ENCODE assay signal across 9 mouse cellular contexts in genomic region chr5:25632861-25633535, GRCm38 (mm10).
DNase-seq lines count a peak whose midpoint lies in the region; ATAC-seq and TF ChIP-seq lines count a peak whose summit lies in the region.
"Had no signal": no experiment of that assay in that cellular context is flagged by ENCODE, and none has a peak within 500 bp of the region (broad histone marks: within the 10 kb centered on the region; RNA-seq: fewer than 3 reads in every experiment).

No protein-coding gene starts in this region.

- no peak for ATAC-seq in intestine, postnatal 0 days
- no peak for ATAC-seq in intestine, embryonic 16.5 days
- ATAC-seq in midbrain, embryonic 11.5 days (ENCODE audit: low FRiP score), result no peak
- ATAC-seq in midbrain, embryonic 14.5 days (ENCODE audit: low FRiP score, low TSS enrichment), result no peak

- H3K4me2 ChIP-seq in intestine, postnatal 0 days (replicated peaks; ENCODE audit: low read depth), result no peak overlapping the region
- H3K4me2 ChIP-seq in intestine, embryonic 16.5 days (ENCODE audit: low read depth, low read length), result no peak overlapping the region
- H3K4me2 ChIP-seq in midbrain, embryonic 11.5 days, result no peak overlapping the region
- H3K4me2 ChIP-seq in midbrain, embryonic 14.5 days (ENCODE audit: low read length), result no peak overlapping the region
- H3K4me2 ChIP-seq: limb, embryonic 13.5 days had no signal

- no peaks in the 10 kb centered on the region for H3K27me3 ChIP-seq in intestine, postnatal 0 days (replicated peaks; ENCODE audit: control insufficient read depth, insufficient read depth, low read length)
- no peaks in the 10 kb centered on the region for H3K27me3 ChIP-seq in intestine, embryonic 16.5 days (replicated peaks; ENCODE audit: control insufficient read depth, insufficient read depth, low read length)
- no peaks in the 10 kb centered on the region for H3K27me3 ChIP-seq in midbrain, embryonic 11.5 days (ENCODE audit: control insufficient read depth, insufficient read depth, low read length)
- no peaks in the 10 kb centered on the region for H3K27me3 ChIP-seq in midbrain, embryonic 14.5 days (ENCODE audit: control insufficient read depth, insufficient read depth, low read length)
- H3K27me3 ChIP-seq in splenic B cell, adult 2 months (ENCODE audit: control insufficient read depth, insufficient read depth, low read length, poor library complexity, severe bottlenecking), result no peaks in the 10 kb centered on the region
- H3K27me3 ChIP-seq: limb, embryonic 13.5 days had no signal

- H3K9ac ChIP-seq in intestine, postnatal 0 days (ENCODE audit: low read depth, low read length), result no peak overlapping the region
- H3K9ac ChIP-seq in intestine, embryonic 16.5 days (ENCODE audit: low read depth, low read length), result no peak overlapping the region
- no peak overlapping the region for H3K9ac ChIP-seq in midbrain, embryonic 11.5 days (ENCODE audit: low read length)
- no peak overlapping the region for H3K9ac ChIP-seq in midbrain, embryonic 14.5 days (replicated peaks; ENCODE audit: low read length)
- H3K9ac ChIP-seq: limb, embryonic 13.5 days had no signal

- H3K4me1 ChIP-seq in intestine, postnatal 0 days (replicated peaks; ENCODE audit: control insufficient read depth, insufficient read depth, low read length), result no peaks in the 10 kb centered on the region
- H3K4me1 ChIP-seq in intestine, embryonic 16.5 days (ENCODE audit: control insufficient read depth, insufficient read depth, low read length), result no peaks in the 10 kb centered on the region
- H3K4me1 ChIP-seq in midbrain, embryonic 11.5 days (ENCODE audit: control insufficient read depth, insufficient read depth, low read length), result no peaks in the 10 kb centered on the region
- no peaks in the 10 kb centered on the region for H3K4me1 ChIP-seq in midbrain, embryonic 14.5 days (ENCODE audit: control insufficient read depth, insufficient read depth, low read length)
- H3K4me1 ChIP-seq: limb, embryonic 13.5 days had no signal

- H3K27ac ChIP-seq in intestine, postnatal 0 days (ENCODE audit: low read depth, low read length), result no peak overlapping the region
- H3K27ac ChIP-seq in intestine, embryonic 16.5 days (ENCODE audit: low read length), result no peak overlapping the region
- no peak overlapping the region for H3K27ac ChIP-seq in midbrain, embryonic 11.5 days (ENCODE audit: low read depth, low read length)
- H3K27ac ChIP-seq in midbrain, embryonic 14.5 days (replicated peaks; ENCODE audit: low read depth, low read length), result no peak overlapping the region
- H3K27ac ChIP-seq: limb, embryonic 13.5 days had no signal

- H3K4me3 ChIP-seq in intestine, postnatal 0 days (ENCODE audit: low read depth, low read length), result no peak overlapping the region
- no peak overlapping the region for H3K4me3 ChIP-seq in intestine, embryonic 16.5 days (ENCODE audit: low read length)
- H3K4me3 ChIP-seq in midbrain, embryonic 11.5 days (ENCODE audit: low read depth, low read length), result no peak overlapping the region
- H3K4me3 ChIP-seq in midbrain, embryonic 14.5 days (replicated peaks; ENCODE audit: low read depth, low read length), result no peak overlapping the region
- H3K4me3 ChIP-seq: limb, embryonic 13.5 days had no signal

- no peaks in the 10 kb centered on the region for H3K36me3 ChIP-seq in intestine, postnatal 0 days (ENCODE audit: control insufficient read depth, insufficient read depth)
- H3K36me3 ChIP-seq in intestine, embryonic 16.5 days (ENCODE audit: control insufficient read depth, insufficient read depth, low read length), result no peaks in the 10 kb centered on the region
- H3K36me3 ChIP-seq in midbrain, embryonic 11.5 days (ENCODE audit: control insufficient read depth, insufficient read depth, low read length), result no peaks in the 10 kb centered on the region
- H3K36me3 ChIP-seq in midbrain, embryonic 14.5 days (ENCODE audit: control insufficient read depth, insufficient read depth, low read length), result no peaks in the 10 kb centered on the region
- H3K36me3 ChIP-seq in splenic B cell, adult 2 months (ENCODE audit: control insufficient read depth, insufficient read depth, low read length, poor library complexity, severe bottlenecking), result no peaks in the 10 kb centered on the region
- H3K36me3 ChIP-seq: limb, embryonic 13.5 days had no signal

- peak; percentile 70 for DNase-seq in midbrain, embryonic 11.5 days (ENCODE audit: low spot score, missing footprints)
- no peak for DNase-seq in midbrain, embryonic 14.5 days
- DNase-seq in R1 (ENCODE audit: low read depth, low spot score), result peak; percentile 21
- DNase-seq in splenic B cell, adult 2 months (ENCODE audit: low read depth, low spot score), result peak; percentile 41
- DNase-seq in frontal cortex, postnatal 14 days (ENCODE audit: low spot score in 2 of 2), result no peak
- DNase-seq: cerebellum, adult 11-12 months had no signal

- 86% methylated on average over 5 of the region's 5 CpGs for WGBS in intestine, postnatal 0 days
- WGBS in intestine, embryonic 16.5 days, result 75% methylated on average over 5 of the region's 5 CpGs
- WGBS in midbrain, embryonic 11.5 days, result 46% methylated on average over 5 of the region's 5 CpGs
- 54% methylated on average over 5 of the region's 5 CpGs for WGBS in midbrain, embryonic 14.5 days

- peak; percentile 55 for TF ChIP-seq CTCF in intestine, postnatal 0 days (IDR thresholded peaks at IDR 0.05; ENCODE audit: low read depth)

- H3K9me3 ChIP-seq in intestine, postnatal 0 days (ENCODE audit: control insufficient read depth), result no peaks in the 10 kb centered on the region
- 0 out of 2 replicates have a peak, but pooled peaks cover 3% of the 10 kb centered on the region for H3K9me3 ChIP-seq in intestine, embryonic 16.5 days (ENCODE audit: control insufficient read depth, low read length)
- 0 out of 2 replicates have a peak, but pooled peaks cover 2% of the 10 kb centered on the region for H3K9me3 ChIP-seq in midbrain, embryonic 11.5 days (ENCODE audit: control insufficient read depth, low read length)
- H3K9me3 ChIP-seq in midbrain, embryonic 14.5 days (ENCODE audit: control insufficient read depth, low read length), result no peaks in the 10 kb centered on the region

Comparison
In these comparisons a context has a peak if more than half of its experiments do, and no peak if none do; other contexts are left out.
1. DNase-seq: peak in midbrain, embryonic 11.5 days (single experiment), R1 (single experiment) and splenic B cell, adult 2 months (single experiment); none in midbrain, embryonic 14.5 days (single experiment) and frontal cortex, postnatal 14 days (0 of 2).